Mouse (Mus musculus) T-cell, adult 2 months (primary cell): Measurements from ENCODE around the gene Vangl2.
"Not testable (repeated sequence)": the region's sequence is repeated elsewhere in the genome, so short reads cannot be mapped to it uniquely, and the experiment has no call there.

Source experiments
- DNase-seq: peaks from one replicate; pipeline ENCODE4 v3.0.0; 2022; ENCODE audit warnings: low spot score

The Vangl2 gene

GRCm38 (mm10) chr1:172001665-172002064 lies 26.6 kb downstream of the Vangl2 start:
- DNase-seq = no peak

DNA sequence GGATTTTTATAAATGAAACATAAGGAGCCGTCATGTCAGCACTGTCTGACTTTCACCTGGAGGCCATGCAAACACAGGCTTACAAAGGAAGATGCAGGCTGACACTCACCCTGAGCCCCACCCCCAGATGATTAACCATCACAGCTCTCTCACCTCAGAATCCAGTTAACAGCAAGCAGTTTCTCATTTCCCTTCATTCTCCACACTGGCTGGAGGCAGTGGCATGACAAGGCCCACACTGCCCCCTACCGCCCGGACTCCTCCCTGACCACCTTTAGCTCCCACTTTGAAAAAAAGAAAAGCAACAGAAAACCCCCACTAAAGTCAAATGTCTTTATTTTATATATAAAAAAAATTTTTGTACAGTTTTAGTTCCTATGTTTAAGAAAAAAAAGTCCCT lies 27.6 kb downstream of the Vangl2 start:
- DNase-seq = peak; percentile 82

GRCm38 (mm10) chr1:171998820-171999597 lies 29.2 kb downstream of the Vangl2 start:
- no peak for DNase-seq

- DNase-seq = no peak
These were observed 31.5 kb downstream of the Vangl2 start for GRCm38 (mm10) chr1:171996701-171997100.

GRCm38 (mm10) chr1:171994918-171995715 lies 33.1 kb downstream of the Vangl2 start:
- DNase-seq = no peak

DNA sequence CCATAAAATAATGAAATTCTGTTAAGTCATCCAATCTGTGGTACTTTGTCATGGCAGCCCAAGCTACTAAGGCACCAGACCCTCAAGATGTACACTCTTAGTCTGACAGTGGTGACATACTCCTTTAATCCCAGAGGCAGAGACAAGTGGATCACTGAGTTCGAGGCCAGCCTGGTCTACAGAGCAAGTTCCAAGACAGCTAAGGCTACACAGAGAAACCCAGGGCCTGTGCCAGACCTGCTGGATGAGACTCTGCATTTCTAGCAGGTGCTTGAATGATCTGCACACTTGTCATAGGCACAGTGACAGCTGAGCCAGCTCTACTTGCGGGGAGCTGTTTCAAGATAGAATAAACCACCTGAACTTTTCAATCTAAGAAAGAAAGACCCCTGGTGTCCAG lies 33.7 kb downstream of the Vangl2 start:
- DNase-seq = no peak

DNA sequence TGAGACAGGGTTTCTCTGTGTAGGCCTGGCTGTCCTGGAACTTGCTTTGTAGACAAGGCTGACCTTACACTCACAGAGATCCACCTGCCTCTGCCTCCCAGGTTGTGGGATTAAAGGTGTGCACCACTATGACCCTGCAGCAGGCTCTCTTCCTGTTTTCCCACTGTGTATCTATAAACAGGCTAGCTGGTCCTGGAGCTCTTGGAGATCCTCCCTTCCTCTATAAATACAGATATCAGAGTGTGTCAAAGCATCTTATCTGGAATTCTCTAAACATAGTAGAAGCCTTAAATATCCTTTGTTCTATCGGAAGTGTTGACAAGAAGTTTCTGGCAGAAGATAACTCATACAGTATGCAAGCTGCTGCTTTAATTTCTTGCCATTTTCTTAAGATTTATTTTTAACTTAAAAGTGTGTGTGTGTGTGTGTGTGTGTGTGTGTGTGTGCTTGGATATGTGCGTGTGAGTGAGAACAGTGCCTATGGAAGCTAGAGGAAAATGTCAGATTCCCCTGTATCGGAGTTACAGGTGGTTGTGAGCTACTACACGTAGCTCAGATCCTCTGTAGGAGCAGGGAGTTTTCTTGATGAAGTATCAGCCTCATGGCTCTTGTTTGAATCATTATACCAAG lies 35.2 kb downstream of the Vangl2 start:
- DNase-seq = no peak

- DNase-seq = no peak
These were observed 36.4 kb downstream of the Vangl2 start for GRCm38 (mm10) chr1:171991883-171992282.

- DNase-seq = no peak
These were observed 44.1 kb downstream of the Vangl2 start for GRCm38 (mm10) chr1:171984121-171984520.

DNA sequence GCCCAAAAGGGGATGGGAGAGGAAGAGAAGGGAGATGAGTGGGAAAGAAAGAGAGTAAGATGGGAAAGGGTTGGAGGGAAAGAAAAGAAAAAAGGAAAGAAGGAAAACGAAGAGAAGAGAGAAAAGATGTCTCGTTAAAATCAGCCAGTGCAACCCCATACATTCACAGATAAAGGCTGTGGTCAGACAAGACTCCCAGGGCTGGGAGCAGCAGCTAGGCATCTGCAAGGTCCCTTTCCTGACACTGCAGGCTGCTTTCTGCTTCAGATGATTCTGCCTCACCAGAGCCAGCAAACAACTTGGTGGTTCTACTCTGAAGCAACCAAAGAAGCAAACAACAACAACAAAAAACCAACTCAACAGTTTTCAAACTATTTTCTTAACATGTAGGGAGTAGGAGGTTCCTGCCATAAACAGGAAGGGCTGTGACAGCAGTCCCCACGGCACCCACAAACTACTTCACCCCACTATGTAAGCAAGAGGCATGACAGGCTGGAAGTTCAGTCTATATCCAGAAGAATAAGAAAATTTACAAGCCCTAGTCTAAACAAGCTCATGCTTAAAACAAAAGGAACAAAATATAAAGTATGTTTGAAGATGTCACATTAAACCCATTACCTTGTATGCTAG lies 44.8 kb downstream of the Vangl2 start:
- DNase-seq = peak; percentile 47

DNA sequence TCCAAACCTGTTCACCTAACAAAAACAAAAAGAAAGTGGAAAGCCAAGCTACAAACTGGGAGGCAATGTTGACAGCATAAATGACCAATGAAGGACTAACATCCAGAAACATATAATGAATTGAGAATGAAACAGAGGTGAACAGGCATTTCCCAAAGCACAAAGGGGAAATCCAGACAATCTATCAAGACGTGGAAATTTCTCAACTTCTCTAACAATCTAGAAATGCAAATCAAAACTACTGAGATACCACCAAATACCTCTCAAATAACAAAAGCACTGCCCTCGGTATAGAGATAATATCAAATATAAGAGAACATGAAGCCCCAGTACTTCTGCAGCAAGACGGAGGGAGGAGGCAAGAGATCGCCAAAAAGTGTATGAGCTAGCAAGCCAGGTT lies 45.5 kb downstream of the Vangl2 start:
- no peak for DNase-seq

GRCm38 (mm10) chr1:171982170-171982569 lies 46.1 kb downstream of the Vangl2 start:
- no peak for DNase-seq

DNA sequence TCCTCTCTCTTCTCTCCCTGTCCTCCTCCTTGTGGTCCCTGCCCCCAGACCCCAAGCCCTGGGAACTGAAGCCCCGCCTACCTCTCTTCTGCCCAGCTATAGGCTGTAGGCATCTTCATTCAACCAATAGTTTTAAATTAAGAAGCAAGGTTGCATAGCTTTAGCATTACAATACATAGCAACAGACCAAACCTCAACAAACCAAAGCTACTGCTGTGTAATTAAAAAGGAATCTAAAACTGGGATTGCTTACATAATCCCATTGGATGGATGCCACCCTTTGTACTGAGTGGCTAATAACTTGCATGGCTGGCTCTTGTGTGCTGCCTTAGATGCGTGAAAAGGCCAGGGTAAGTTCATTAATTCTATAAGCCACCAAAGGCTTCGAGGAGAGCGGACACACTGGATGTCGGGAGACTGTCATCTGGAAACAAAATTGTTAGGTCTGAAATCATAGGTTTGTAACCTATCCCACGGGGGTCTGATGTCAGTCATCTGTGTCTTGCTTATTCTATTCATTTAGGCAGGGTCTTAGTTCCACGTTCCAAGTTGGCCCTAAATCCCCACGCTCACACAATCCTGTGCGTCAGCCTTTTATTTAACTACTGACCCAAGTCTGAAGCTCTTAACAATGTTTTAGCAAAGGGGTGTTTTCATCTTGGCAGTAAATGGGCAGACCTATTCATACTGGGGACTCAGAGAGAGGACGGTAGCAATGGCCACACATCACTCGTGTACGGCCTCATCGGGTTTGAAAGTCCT lies 48.1 kb downstream of the Vangl2 start:
- DNase-seq = no peak

- DNase-seq = no peak
These were observed 50.4 kb downstream of the Vangl2 start for GRCm38 (mm10) chr1:171977891-171978290.

- no peak for DNase-seq
These were observed 51.3 kb downstream of the Vangl2 start for GRCm38 (mm10) chr1:171976826-171977539.

DNA sequence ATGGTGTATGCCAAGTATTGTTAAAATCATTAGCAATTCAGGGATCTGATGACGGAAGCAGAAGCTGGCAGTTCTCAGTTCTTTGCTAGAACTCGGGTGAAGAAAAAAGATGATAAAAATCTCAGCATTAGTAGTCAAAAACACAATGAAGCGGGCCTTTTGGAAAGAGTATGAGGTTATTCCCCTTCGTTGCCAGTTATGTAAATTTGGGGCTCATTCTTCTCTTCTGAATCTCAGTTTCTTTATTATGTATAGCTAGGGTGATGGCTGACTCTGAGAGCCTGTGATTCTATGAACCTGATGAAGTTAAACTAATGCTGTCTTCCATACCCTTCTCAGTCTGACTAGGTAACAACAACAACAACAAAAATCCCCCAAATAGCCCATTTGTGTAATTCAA lies 52.4 kb downstream of the Vangl2 start:
- DNase-seq = no peak

- DNase-seq = no peak
These were observed 52.9 kb downstream of the Vangl2 start for GRCm38 (mm10) chr1:171975377-171975776.

- DNase-seq = not testable (repeated sequence)
These were observed 53.9 kb downstream of the Vangl2 start for GRCm38 (mm10) chr1:171974361-171974760.

DNA sequence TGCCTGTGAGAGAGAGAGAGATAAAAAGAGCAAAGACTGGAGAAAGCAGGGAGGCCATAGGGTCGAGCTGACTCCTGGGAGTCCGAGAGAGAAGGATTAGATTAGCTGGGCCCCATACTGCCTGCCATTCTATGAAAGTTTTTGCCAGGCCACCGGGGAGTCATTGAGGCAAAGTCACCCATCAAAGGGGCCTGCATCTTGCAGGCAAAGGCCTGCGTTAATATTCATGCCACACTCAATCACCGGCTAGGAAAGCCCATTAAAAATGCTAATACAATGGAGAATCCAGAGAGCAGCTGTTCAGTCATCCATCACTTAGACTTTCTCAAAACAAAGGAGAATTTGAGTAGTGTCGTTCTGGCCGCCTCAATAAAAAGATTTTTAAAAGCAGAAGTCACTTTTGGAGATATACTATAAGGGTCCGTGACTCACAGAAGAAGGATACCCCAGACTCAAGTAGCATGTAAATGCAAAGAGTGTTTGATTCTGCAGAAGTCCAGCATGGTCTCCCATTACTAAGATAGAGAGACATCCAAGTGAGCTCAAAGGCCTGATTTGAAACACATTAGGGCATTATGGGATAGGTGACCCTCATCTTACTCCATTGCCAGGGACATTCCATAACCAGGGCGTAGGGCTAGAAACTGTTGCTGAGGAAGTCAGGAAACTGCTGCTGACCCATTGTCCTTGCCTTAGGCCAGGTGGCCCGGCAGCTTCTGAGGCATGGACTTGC lies 57.2 kb downstream of the Vangl2 start:
- no peak for DNase-seq

GRCm38 (mm10) chr1:171969221-171969620 lies 59.0 kb downstream of the Vangl2 start:
- no peak for DNase-seq
